Mouse (Mus musculus) inflammation-experienced regulatory T-cells, adult 6 months (primary cell): Measurements from ENCODE around the gene Tlk2. TPM values are rescaled to one million over a fixed set of nuclear protein-coding genes. Genes with fewer than 3 reads are reported as not detected.

Source experiments
- ATAC-seq: one replicate; pipeline ENCODE4 v1.8.0; 2017
- polyA plus RNA-seq, 3 experiments: library from polyadenylated mRNA; unstranded; fragments of 100-300 nt; shearing (Covaris generic); gene quantifications; one replicate each; pipeline ENCODE4 v1.2.1; 2017

Gene Tlk2
- polyA plus RNA-seq, 3 experiments from 2014 or later, result 18.1 to 28.7 (median 20.4) TPM

GRCm38 (mm10) chr11:105261601-105262351 is 83.2 kb downstream of the Tlk2 start:
- ATAC-seq, result no peak

GRCm38 (mm10) chr11:105264506-105264905 is 85.9 kb downstream of the Tlk2 start:
- no peak for ATAC-seq

GRCm38 (mm10) chr11:105264988-105265387 is 86.4 kb downstream of the Tlk2 start:
- ATAC-seq, result no peak

- no peak for ATAC-seq
Observed at GRCm38 (mm10) chr11:105270155-105270554, 91.5 kb downstream of the Tlk2 start.

- ATAC-seq, result no peak
Observed at GRCm38 (mm10) chr11:105280456-105280855, 101.8 kb downstream of the Tlk2 start.

GRCm38 (mm10) chr11:105281291-105281690 is 102.7 kb downstream of the Tlk2 start:
- no peak for ATAC-seq

- ATAC-seq, result no peak
Observed at GRCm38 (mm10) chr11:105281763-105282459, 103.3 kb downstream of the Tlk2 start.

- no peak for ATAC-seq
Observed at GRCm38 (mm10) chr11:105282460-105282859, 103.9 kb downstream of the Tlk2 start.

GRCm38 (mm10) chr11:105283016-105283415 is 104.4 kb downstream of the Tlk2 start:
- no peak for ATAC-seq

- ATAC-seq, result no peak
Observed at GRCm38 (mm10) chr11:105285720-105286119, 107.1 kb downstream of the Tlk2 start.

- no peak for ATAC-seq
Observed at GRCm38 (mm10) chr11:105289403-105289802, 110.8 kb downstream of the Tlk2 start.

GRCm38 (mm10) chr11:105291681-105292123 is 113.1 kb downstream of the Tlk2 start:
- ATAC-seq, result no peak

GRCm38 (mm10) chr11:105292124-105293071 is 113.8 kb downstream of the Tlk2 start, which contains the start of gene Mrc2:
Gene Mrc2, plus strand, starts transcription at chr11:105292643.
- no peak for ATAC-seq

- no peak for ATAC-seq
Observed at GRCm38 (mm10) chr11:105293101-105293581, 114.5 kb downstream of the Tlk2 start.

GRCm38 (mm10) chr11:105293901-105294494 is 115.4 kb downstream of the Tlk2 start:
- ATAC-seq, result no peak

- no peak for ATAC-seq
Observed at GRCm38 (mm10) chr11:105296084-105296483, 117.5 kb downstream of the Tlk2 start.

- no peak for ATAC-seq
Observed at GRCm38 (mm10) chr11:105310197-105310596, 131.6 kb downstream of the Tlk2 start.

GRCm38 (mm10) chr11:105311291-105311975 is 132.8 kb downstream of the Tlk2 start:
- no peak for ATAC-seq

GRCm38 (mm10) chr11:105312311-105312942 is 133.8 kb downstream of the Tlk2 start:
- ATAC-seq, result no peak

GRCm38 (mm10) chr11:105312972-105313632 is 134.5 kb downstream of the Tlk2 start:
- no peak for ATAC-seq
